Mouse (Mus musculus) cerebellum, postnatal 14 days (tissue): Measurements from ENCODE around the gene Gabarap.
"Not testable (repeated sequence)": the region's sequence is repeated elsewhere in the genome, so short reads cannot be mapped to it uniquely, and the experiment has no call there.

Experiments used
- DNase-seq, 2 experiments: peaks; one replicate each; pipeline ENCODE4 v3.0.0; 2021; ENCODE audit warnings: mixed read lengths in 2 of 2

Gene Gabarap

DNA sequence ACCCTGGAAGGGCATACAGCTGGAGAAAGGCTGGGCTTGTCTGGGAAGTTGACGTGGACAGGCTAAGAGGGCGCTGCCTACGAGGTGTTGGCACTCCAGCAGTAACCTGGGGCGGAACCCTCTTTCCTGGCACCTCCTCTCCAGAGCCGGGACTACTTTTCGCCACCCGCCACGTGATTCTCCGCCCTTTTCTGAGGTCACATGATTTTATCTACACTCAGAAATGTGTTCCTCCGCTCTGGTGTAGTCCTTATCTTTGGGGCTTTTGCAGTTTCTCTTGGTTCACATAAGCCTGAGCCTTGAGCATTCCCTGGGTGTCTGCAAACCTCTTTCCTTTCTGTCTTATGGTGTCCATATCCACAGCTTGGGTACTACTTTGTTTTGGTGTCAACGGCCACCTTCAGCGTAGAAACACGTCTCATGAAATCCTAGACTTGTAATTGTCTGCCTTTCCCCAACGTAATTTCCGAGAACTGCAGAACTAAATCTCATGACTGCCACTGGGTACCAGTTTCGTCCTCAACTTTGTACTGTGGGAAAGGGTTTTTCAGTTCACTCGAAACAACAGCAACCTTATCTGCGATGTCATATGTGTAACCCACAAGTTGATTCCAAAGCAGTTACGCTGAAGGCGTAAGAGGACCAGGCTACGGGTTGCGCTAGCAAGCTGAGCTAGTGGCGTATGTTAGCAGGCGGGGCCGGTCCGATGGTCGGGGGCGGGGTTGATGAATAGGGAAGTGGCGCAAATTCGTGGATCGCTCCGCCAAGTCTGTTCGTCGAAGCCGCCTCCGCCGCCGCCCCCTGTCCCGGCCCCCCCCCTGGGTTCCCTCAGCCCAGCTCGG is at the start of gene Gabarap:
Gene Gabarap (plus strand): TSS at position 294 of the 842 bp plus-strand sequence.
- peak; percentile 98 for DNase-seq

GRCm38 (mm10) chr11:69945216-69945615 is 45.7 kb upstream of the Gabarap start:
- DNase-seq, result no peak

- peak in 1 of 2 experiments; percentile 31 for DNase-seq
These were observed 44.7 kb upstream of the Gabarap start for GRCm38 (mm10) chr11:69945997-69946891.

GRCm38 (mm10) chr11:69947337-69948065 is 43.4 kb upstream of the Gabarap start:
- peak in 1 of 2 experiments; percentile 57 for DNase-seq

DNA sequence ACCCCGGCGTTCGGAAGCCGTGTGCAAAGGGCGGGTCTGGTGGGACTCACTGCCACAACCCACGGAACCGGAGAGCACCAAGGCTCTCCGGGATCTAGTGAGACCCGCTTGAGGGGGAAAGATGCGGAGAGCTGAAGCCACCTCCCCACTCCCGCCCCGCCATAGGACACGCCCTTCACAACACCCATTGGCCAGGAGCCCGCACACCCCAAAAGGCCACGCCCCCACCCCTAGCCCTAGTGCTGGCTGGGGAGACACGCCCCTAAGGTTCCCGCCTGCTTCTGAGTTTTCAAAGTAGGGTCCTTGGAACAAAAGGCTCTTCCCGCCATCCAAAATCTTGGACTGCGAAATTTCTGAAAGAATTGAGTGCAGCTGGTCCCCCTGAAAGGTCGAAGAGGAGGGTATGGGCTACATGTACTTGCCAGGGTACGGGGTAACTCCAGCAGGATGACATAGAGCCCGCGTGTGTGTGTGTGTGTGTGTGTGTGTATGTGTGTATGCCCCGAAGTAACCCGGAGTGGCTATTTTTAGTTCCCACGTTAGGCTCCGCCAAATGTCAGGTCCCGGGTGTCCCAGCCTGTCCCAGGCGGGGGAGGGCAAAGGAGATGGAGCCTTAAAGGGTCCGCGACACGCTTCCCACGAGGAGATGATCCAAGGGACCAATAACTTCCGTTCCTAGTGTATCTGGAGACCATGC is 42.7 kb upstream of the Gabarap start, which contains the start of gene Slc2a4:
Gene Slc2a4 (minus strand): TSS at position 123 of the 697 bp plus-strand sequence.
- peak; percentile 82 to 92 for DNase-seq

DNA sequence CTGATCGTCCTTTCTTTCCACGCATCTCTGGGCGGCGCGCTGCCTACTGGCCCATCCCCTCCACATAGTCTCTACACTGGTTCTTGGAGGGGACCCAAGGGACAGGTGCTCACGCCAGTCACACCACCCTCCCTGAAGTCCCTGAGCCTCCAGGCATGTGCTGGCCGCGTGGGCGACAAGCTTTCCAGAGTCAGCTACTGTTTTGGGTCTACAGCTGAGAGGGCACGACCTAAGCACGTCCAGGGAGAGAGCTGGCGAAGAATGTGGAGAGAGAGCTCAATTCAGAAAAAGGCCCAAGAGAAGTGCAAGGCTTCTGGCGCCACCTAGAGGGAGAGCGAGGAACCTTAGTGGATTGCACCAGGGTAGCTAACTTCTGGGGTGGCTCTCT is 42.2 kb upstream of the Gabarap start:
- peak; percentile 90 to 95 for DNase-seq

GRCm38 (mm10) chr11:69950807-69951459 is 40.0 kb upstream of the Gabarap start:
- peak in 1 of 2 experiments; percentile 48 for DNase-seq

GRCm38 (mm10) chr11:69952274-69952673 is 38.7 kb upstream of the Gabarap start:
- DNase-seq, result no peak

DNA sequence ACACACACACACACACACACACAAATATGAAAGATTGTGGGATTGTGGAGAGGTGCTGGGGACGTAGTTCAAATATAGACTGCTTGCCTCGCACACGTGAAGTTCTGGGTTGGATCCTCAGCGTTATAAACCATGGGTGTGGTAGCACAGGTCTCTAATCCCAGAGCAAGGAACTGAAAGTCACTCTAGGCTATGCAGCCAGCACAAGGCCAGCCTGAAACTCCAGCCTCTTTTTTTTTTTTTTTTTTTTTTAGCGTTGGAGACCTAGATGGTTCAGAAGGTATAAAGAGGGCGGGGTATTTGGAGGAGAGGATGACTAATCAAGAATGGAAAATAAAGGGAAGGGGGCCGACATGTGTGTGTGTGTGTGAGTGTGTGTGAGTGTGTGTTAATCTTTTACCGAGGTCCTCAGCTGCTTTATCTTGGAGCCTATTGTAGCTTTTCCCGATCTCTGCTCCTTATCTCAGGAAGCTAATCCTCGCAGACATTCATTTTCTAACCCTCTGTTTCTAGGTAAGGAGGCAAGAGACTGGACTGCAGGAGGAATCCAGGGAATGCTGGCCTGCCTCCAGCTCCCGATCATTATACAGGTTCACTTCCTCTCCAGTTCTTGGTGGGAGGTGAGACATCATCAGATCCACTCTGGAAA is 37.6 kb upstream of the Gabarap start:
- no peak for DNase-seq

DNA sequence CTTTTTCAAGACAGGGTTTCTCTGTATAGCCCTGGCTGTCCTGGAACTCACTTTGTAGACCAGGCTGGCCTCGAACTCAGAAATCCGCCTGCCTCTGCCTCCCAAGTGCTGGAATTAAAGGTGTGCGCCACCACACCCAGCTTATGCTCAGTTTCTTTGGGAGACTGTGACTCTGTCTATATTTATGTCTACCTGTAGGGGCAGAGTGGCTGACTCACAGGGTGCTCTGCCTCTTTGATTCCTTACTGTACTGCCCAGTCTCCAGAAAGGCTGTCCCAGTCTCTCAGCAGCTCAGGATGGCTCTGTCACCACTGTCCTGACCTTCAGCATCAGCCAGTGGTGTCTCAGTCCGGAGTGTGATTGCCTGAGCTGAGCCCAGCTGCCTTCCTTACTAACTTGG is 35.3 kb upstream of the Gabarap start:
- DNase-seq, result not testable (repeated sequence)

GRCm38 (mm10) chr11:69956218-69956617 is 34.7 kb upstream of the Gabarap start:
- DNase-seq, result no peak

DNA sequence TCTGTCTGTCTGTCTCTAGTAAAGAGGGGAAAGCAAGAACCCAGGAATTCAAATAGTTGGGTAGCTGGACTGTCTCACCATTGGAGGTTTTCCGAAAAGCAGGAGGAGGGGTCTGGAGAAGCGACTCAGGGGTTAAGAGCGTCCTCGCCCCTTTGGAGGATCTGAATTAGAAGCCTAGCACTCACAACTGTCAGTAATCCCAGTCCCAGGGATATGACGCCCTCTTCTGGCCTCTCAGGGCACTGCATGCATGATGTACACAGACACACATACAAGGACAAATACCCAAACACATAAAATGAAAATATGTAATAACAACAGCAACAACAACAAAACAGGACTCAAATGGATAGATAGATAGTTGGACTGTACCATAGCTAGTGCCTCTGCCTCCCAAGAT is 30.3 kb upstream of the Gabarap start:
- DNase-seq, result peak in 1 of 2 experiments; percentile 63

DNA sequence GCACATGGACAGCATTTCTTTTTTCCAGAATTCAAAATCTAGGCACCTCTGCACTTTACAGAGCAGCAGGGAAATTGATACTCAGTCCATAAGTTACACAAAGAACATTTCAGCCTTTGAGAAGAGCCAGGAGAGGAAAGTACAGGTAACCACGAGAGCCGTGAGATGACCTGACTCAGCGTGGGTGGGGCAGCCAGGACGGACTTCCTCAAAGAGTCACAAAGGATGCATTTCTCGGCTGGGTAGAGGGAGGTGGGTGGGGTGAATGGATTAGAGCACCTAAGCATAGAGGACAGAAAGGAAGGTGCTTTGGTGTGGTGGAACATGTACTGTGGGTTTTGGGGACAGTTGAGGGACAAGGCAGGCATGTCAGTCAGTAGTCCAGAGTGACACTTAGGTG is 29.1 kb upstream of the Gabarap start:
- DNase-seq, result no peak

- DNase-seq, result no peak
These were observed 26.2 kb upstream of the Gabarap start, which contains the start of gene Cldn7 for GRCm38 (mm10) chr11:69964650-69965270. TSS of gene Cldn7 (plus strand) at chr11:69964779.

- DNase-seq, result no peak
These were observed 25.5 kb upstream of the Gabarap start for GRCm38 (mm10) chr11:69965271-69966005.

GRCm38 (mm10) chr11:69966006-69966859 is 24.7 kb upstream of the Gabarap start:
- DNase-seq, result peak in 1 of 2 experiments; percentile 38

- no peak for DNase-seq
These were observed 24.0 kb upstream of the Gabarap start for GRCm38 (mm10) chr11:69966860-69967517.

GRCm38 (mm10) chr11:69968793-69969192 is 22.1 kb upstream of the Gabarap start:
- DNase-seq, result no peak
